Mouse (Mus musculus): Measurements from ENCODE around the gene Cacna2d1. TPM values are rescaled to one million over a fixed set of nuclear protein-coding genes. Genes with fewer than 3 reads are reported as not detected.

Gene Cacna2d1
- polyA plus RNA-seq, 1 experiment = 27.2 TPM

GRCm38 (mm10) chr5:15961866-15962265 is 27.4 kb downstream of the Cacna2d1 start:
- TF ChIP-seq POLR2A (IDR thresholded peaks at IDR 0.05; ENCODE audit: insufficient read length, low read depth) (no peak), CEBPB (IDR thresholded peaks at IDR 0.05; ENCODE audit: insufficient read depth, poor library complexity, severe bottlenecking) (no peak), TCF3 (IDR thresholded peaks at IDR 0.05; ENCODE audit: insufficient read length, low read depth) (no peak), MAX (IDR thresholded peaks at IDR 0.05; ENCODE audit: low read depth) (no peak), SRF (IDR thresholded peaks at IDR 0.05; ENCODE audit: control insufficient read depth, insufficient read length, low read depth) (no peak), USF1 (IDR thresholded peaks at IDR 0.05; ENCODE audit: low read depth) (no peak), MYOD1 (IDR thresholded peaks at IDR 0.05; ENCODE audit: control insufficient read depth in 1 of 3, insufficient read length in 2 of 3, low read depth in 2 of 3) (no peak), E2F4 (IDR thresholded peaks at IDR 0.05; ENCODE audit: insufficient read depth) (no peak), REST (IDR thresholded peaks at IDR 0.05; ENCODE audit: insufficient read depth, insufficient read length) (no peak), POLR2AphosphoS2 (IDR thresholded peaks at IDR 0.05; ENCODE audit: insufficient read length, low read depth) (no peak), MYOG (IDR thresholded peaks at IDR 0.05; ENCODE audit: control insufficient read depth in 1 of 3, insufficient read depth in 1 of 3, insufficient read length in 2 of 3, low read depth in 2 of 3) (no peak), TCF12 (IDR thresholded peaks at IDR 0.05; ENCODE audit: insufficient read depth, poor library complexity, severe bottlenecking) (no peak)

GRCm38 (mm10) chr5:15966888-15967287 is 32.4 kb downstream of the Cacna2d1 start:
- no peak for TF ChIP-seq USF1 (IDR thresholded peaks at IDR 0.05; ENCODE audit: low read depth)
- TF ChIP-seq TCF12 (IDR thresholded peaks at IDR 0.05; ENCODE audit: insufficient read depth, poor library complexity, severe bottlenecking) = peak; percentile 31
- TF ChIP-seq MYOD1 (IDR thresholded peaks at IDR 0.05; ENCODE audit: control insufficient read depth in 1 of 3, insufficient read length in 2 of 3, low read depth in 2 of 3) = peak; percentile 19 to 62 (median 40)
- TF ChIP-seq POLR2A (IDR thresholded peaks at IDR 0.05; ENCODE audit: insufficient read length, low read depth) = no peak
- no peak for TF ChIP-seq E2F4 (IDR thresholded peaks at IDR 0.05; ENCODE audit: insufficient read depth)
- peak in 2 of 3 experiments; percentile 32 to 83 for TF ChIP-seq MYOG (IDR thresholded peaks at IDR 0.05; ENCODE audit: control insufficient read depth in 1 of 3, insufficient read depth in 1 of 3, insufficient read length in 2 of 3, low read depth in 2 of 3)
- TF ChIP-seq MAX (IDR thresholded peaks at IDR 0.05; ENCODE audit: low read depth) = no peak
- no peak for TF ChIP-seq REST (IDR thresholded peaks at IDR 0.05; ENCODE audit: insufficient read depth, insufficient read length)
- no peak for TF ChIP-seq CEBPB (IDR thresholded peaks at IDR 0.05; ENCODE audit: insufficient read depth, poor library complexity, severe bottlenecking)
- no peak for TF ChIP-seq SRF (IDR thresholded peaks at IDR 0.05; ENCODE audit: control insufficient read depth, insufficient read length, low read depth)
- TF ChIP-seq TCF3 (IDR thresholded peaks at IDR 0.05; ENCODE audit: insufficient read length, low read depth) = no peak
- Histone ChIP-seq H3ac (ENCODE audit: control insufficient read depth, insufficient read length) (no peak overlapping the region), H3K4me2 (ENCODE audit: low read depth) (peak overlapping the region; percentile 21), H3K79me2 (ENCODE audit: control insufficient read depth, insufficient read depth) (peaks cover 59% of the 10 kb centered on the region), H3K4me3 (no peak overlapping the region), H3K36me3 (ENCODE audit: control insufficient read depth, insufficient read depth) (no peaks in the 10 kb centered on the region), H3K27me3 (ENCODE audit: control insufficient read depth, insufficient read depth, insufficient read length) (no peaks in the 10 kb centered on the region)

More at GRCm38 (mm10) chr5:15961866-15962265, 27.4 kb downstream of the Cacna2d1 start:
- Histone ChIP-seq H3K27me3 (ENCODE audit: control insufficient read depth, insufficient read depth, insufficient read length) (no peaks in the 10 kb centered on the region), H3ac (ENCODE audit: control insufficient read depth, insufficient read length) (no peak overlapping the region), H3K4me2 (ENCODE audit: low read depth) (no peak overlapping the region), H3K4me3 (no peak overlapping the region), H3K79me2 (ENCODE audit: control insufficient read depth, insufficient read depth) (peaks cover 74% of the 10 kb centered on the region), H3K36me3 (ENCODE audit: control insufficient read depth, insufficient read depth) (peaks cover 5% of the 10 kb centered on the region)

GRCm38 (mm10) chr5:15971821-15972220 is 37.3 kb downstream of the Cacna2d1 start:
- TF ChIP-seq MYOD1 (IDR thresholded peaks at IDR 0.05; ENCODE audit: control insufficient read depth in 1 of 3, insufficient read length in 2 of 3, low read depth in 2 of 3) = peak; percentile 99 to 100 (median 99)
- peak in 2 of 3 experiments; percentile 75 to 77 for TF ChIP-seq MYOG (IDR thresholded peaks at IDR 0.05; ENCODE audit: control insufficient read depth in 1 of 3, insufficient read depth in 1 of 3, insufficient read length in 2 of 3, low read depth in 2 of 3)
- TF ChIP-seq TCF3 (IDR thresholded peaks at IDR 0.05; ENCODE audit: insufficient read length, low read depth) = peak; percentile 45
- no peak for TF ChIP-seq MAX (IDR thresholded peaks at IDR 0.05; ENCODE audit: low read depth)
- TF ChIP-seq TCF12 (IDR thresholded peaks at IDR 0.05; ENCODE audit: insufficient read depth, poor library complexity, severe bottlenecking) = peak; percentile 94
- no peak for TF ChIP-seq USF1 (IDR thresholded peaks at IDR 0.05; ENCODE audit: low read depth)
- TF ChIP-seq POLR2A (IDR thresholded peaks at IDR 0.05; ENCODE audit: insufficient read length, low read depth) = peak; percentile 18
- no peak for TF ChIP-seq CEBPB (IDR thresholded peaks at IDR 0.05; ENCODE audit: insufficient read depth, poor library complexity, severe bottlenecking)
- TF ChIP-seq POLR2AphosphoS2 (IDR thresholded peaks at IDR 0.05; ENCODE audit: insufficient read length, low read depth) = no peak
- no peak overlapping the region for H3K4me3 ChIP-seq
- no peaks in the 10 kb centered on the region for H3K36me3 ChIP-seq (ENCODE audit: control insufficient read depth, insufficient read depth)
- no peaks in the 10 kb centered on the region for H3K27me3 ChIP-seq (ENCODE audit: control insufficient read depth, insufficient read depth, insufficient read length)
- peak overlapping the region; percentile 64 for H3K4me2 ChIP-seq (ENCODE audit: low read depth)
- peaks cover 35% of the 10 kb centered on the region for H3K79me2 ChIP-seq (ENCODE audit: control insufficient read depth, insufficient read depth)
- H3ac ChIP-seq (ENCODE audit: control insufficient read depth, insufficient read length) = no peak overlapping the region

- H3K36me3 ChIP-seq (ENCODE audit: control insufficient read depth, insufficient read depth) = peaks cover 2% of the 10 kb centered on the region
- no peak overlapping the region for H3ac ChIP-seq (ENCODE audit: control insufficient read depth, insufficient read length)
- H3K27me3 ChIP-seq (ENCODE audit: control insufficient read depth, insufficient read depth, insufficient read length) = no peaks in the 10 kb centered on the region
- H3K79me2 ChIP-seq (ENCODE audit: control insufficient read depth, insufficient read depth) = peaks cover 39% of the 10 kb centered on the region
- TF ChIP-seq TCF3 (IDR thresholded peaks at IDR 0.05; ENCODE audit: insufficient read length, low read depth) (no peak), USF1 (IDR thresholded peaks at IDR 0.05; ENCODE audit: low read depth) (no peak), MYOD1 (IDR thresholded peaks at IDR 0.05; ENCODE audit: control insufficient read depth in 1 of 3, insufficient read length in 2 of 3, low read depth in 2 of 3) (no peak)
- no peak overlapping the region for H3K4me3 ChIP-seq
- peak overlapping the region; percentile 64 for H3K4me2 ChIP-seq (ENCODE audit: low read depth)
These were observed 37.9 kb downstream of the Cacna2d1 start for GRCm38 (mm10) chr5:15972351-15972750.

GRCm38 (mm10) chr5:15974652-15975051 is 40.2 kb downstream of the Cacna2d1 start:
- Histone ChIP-seq H3K79me2 (ENCODE audit: control insufficient read depth, insufficient read depth) (peaks cover 43% of the 10 kb centered on the region), H3K27me3 (ENCODE audit: control insufficient read depth, insufficient read depth, insufficient read length) (no peaks in the 10 kb centered on the region), H3K36me3 (ENCODE audit: control insufficient read depth, insufficient read depth) (peaks cover 5% of the 10 kb centered on the region), H3ac (ENCODE audit: control insufficient read depth, insufficient read length) (no peak overlapping the region), H3K4me3 (no peak overlapping the region), H3K4me2 (ENCODE audit: low read depth) (no peak overlapping the region)
- TF ChIP-seq TCF12 (IDR thresholded peaks at IDR 0.05; ENCODE audit: insufficient read depth, poor library complexity, severe bottlenecking) = no peak
- TF ChIP-seq MAX (IDR thresholded peaks at IDR 0.05; ENCODE audit: low read depth) = no peak
- no peak for TF ChIP-seq TCF3 (IDR thresholded peaks at IDR 0.05; ENCODE audit: insufficient read length, low read depth)
- no peak for TF ChIP-seq MYOG (IDR thresholded peaks at IDR 0.05; ENCODE audit: control insufficient read depth in 1 of 3, insufficient read depth in 1 of 3, insufficient read length in 2 of 3, low read depth in 2 of 3)
- no peak for TF ChIP-seq MYOD1 (IDR thresholded peaks at IDR 0.05; ENCODE audit: control insufficient read depth in 1 of 3, insufficient read length in 2 of 3, low read depth in 2 of 3)
